Mouse (Mus musculus) mesoderm, embryonic 11.5 days (tissue): ENCODE data around the gene Atp1b1.

Source experiments
- DNase-seq: peaks from one replicate; pipeline ENCODE4 v3.0.0-alpha.2; 2012; ENCODE audit warnings: low read depth, low spot score

Gene Atp1b1

DNA sequence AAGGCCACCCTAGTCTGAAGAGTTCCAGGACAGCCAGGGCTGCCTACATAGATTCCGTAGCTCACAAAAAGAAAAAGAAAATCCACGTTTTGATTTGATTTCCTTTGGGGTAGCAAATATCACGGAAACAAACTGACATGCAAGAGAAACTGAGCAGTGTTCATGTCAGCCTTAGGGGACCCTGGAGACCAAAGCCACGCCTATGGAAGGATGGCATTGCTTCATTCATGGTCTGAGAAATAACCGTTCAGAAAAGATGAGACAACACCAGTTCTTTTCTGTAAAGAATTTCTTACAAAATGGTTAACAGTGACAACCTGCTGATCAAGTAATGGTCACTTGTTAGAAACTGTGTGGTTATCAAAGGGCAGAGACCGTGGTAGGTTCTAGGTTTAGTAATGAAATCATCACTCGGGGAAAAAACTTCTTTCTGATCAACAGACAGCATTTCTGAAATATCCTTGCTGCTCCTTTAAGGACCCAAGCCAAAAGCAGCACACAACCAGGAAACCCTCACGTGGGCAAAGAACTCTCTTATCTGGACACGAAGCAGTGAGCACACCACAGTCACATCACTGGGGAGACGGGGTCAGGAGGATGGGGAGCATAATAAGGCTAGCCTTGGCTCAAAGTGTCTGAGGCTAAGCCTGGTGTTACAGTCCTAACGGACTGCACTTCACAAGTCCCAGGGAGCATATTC is 17.3 kb downstream of the Atp1b1 start:
- DNase-seq = no peak

DNA sequence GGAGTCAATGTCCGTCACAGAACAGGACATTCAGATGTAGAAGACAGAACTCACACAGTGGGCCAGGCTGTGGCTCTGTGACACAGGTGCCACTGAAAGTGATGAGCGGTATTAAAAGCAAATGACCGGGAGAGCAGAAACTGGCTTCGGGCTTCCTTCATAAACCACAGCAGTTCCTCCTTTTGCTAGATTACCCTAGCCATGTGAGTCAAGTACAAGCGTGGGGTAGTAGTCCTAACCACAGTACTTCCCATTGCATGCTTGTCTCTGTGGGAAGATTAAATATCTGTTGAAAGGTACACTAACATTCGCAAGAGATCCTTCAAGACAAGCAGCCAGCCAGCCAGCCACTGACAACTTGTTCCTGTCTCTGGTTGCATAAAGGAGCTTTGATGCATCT is 17.9 kb downstream of the Atp1b1 start:
- DNase-seq = no peak

DNA sequence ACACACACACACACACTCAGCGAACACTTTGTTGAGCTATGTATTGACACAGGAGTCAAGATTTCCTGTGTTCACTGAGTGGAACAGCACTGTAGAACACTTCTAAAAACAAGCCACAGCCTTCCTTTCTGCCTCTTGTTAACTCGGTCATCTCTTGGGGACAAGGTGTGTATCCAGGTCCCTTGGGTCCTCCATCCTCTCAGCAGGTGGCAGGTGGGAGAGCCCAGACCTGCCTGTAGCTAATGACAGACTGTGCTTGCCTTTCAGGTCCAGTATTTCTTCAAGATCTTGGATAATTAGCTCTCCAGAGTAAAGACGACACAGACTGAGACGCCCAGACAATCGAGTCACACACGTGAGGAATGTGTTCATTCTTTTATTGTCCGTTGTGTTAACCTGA is 21.4 kb downstream of the Atp1b1 start:
- no peak for DNase-seq

DNA sequence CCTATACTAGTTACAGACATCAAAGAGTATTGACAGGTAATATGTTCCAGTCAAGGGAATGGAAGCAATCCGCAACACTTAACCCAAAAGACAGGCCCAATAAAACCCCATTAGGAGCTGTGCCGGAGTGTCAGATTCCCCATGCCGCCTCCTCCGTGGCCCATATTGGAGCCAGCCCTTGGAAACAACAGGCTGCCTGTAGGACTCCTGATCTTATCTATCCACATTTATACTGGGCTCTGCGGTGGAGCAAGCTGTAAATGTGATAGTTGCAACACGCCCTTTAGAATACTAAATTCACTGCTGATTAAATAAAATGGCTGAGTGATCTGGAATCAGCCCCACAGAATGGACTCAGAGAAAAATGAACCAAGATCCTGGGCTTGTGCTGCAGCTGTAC is 24.1 kb downstream of the Atp1b1 start:
- DNase-seq = no peak

DNA sequence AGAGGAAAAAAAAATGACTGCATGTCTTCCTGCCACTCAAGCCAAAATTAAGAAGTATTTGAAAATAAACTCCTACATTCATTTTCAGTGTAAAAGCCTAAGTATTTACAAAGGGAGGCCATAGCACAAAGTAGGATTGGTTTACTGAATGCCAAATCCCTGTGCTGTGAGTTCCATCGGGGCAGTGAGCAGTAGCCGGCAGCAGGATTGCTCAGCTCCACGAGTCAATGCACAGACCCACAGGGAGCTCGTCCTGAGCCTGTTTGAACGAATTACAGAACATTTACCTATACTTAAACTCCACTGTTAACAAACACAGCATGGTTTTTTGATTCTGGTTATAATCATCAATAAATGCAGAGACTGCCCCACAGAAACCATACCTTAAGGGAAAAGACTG is 25.5 kb downstream of the Atp1b1 start:
- no peak for DNase-seq

DNA sequence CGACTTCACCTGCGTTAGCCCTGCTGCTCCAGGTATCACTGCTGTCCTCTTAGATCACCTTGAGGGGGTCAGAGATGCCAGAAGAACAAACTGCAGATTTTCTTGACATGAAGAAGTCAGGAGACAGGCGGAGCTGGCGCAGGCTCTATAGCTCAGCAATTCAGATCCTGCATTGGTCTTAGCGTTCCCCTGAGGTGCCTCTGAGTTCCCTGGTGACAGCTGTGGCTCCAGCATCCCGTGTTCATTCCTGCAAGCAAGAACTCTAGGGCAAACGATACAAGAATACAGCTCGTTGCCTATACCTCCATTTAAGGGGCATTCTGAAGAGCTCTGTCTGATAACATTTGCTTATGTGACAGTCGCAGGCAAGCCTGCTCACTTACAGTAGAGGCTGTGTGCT is 29.5 kb downstream of the Atp1b1 start:
- no peak for DNase-seq

DNA sequence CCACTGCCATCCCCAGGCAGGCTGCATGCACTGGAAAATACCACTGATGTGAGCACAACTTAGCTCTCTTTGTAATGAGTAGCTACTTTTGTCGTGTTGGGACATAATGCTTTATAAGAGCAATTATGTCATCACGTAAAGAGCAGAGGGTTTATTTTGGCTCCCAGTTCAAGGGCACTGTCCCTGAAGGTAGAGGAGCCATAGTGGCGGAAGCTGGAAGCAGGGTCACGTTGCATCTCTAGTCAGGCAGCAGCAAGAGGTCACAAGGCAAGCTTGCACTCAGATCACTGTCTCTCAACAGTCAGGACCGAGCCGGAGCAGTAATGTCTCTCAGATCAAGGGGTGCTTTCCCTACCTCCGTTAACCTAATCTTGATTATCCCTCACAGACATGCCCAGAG is 30.4 kb downstream of the Atp1b1 start:
- no peak for DNase-seq

DNA sequence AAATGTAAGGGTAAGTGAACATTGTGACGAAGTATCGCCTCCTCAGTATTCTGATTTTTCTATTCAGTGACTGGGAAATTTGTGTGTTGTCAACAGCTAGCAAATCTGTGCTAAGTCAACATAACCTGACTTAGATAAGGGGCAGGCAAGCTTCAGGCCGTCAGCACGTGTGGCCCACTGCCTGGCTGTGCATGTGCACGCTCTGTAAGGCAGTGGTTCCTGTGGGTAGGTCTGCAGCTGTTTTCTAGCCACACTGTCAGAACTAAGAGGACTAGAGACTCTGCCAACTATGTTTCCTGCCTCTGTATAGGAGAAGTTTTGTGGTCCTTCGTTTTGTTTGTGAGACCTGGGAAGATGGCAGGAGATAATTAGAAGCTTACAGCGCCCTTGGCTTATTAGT is 31.9 kb downstream of the Atp1b1 start:
- DNase-seq = no peak

DNA sequence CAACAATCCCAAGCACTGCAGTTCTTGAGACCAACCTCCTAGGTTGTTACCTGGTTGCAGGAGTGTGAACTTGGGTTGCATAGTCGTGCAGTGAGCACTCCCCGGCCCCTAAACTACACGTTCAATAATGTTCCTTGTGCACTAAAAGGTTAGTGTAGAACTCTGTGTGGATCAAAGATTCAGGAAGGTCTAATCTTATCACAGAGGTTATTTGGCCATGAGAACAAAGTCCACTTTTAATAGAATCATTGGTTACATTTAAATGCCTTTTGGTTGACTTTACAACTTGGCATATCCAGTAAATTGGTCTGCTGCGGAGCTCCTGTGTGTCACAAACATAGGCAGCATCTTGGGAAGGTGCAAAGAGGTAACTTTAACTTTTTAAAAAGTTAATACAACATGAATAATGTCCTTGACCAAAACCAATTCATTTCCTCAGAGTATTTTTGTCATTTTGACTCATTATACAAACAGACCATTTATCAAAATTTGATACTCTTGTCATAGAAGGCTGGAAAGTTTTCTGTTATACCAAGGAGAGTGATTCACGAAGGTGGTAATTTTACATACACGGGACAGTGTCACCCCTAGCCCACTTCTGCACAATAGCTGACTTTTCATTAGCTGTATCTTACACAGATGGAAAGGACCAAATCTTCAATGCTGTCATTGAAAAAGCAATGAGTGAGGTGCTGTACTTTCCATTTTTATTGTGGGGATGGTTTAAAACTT is 37.4 kb downstream of the Atp1b1 start:
- no peak for DNase-seq

DNA sequence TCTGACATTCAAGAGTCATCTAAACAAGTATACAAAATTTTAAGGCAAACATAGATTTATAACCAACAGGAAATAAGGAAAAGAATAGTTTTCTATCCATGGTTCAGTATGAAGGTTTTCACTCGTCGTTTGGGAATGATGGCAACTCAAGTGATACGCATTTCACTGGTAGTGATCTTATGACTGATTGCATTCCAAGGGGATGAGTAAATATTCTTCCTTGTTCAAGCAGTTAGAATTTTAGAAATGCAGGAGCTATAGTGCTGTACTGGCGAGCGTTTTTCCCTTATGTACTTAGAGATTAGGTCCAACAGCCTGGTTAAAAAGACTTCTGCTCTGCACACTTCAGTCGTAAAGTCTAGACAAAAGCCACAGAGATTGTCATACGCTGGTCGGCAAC is 38.8 kb downstream of the Atp1b1 start:
- DNase-seq = no peak

DNA sequence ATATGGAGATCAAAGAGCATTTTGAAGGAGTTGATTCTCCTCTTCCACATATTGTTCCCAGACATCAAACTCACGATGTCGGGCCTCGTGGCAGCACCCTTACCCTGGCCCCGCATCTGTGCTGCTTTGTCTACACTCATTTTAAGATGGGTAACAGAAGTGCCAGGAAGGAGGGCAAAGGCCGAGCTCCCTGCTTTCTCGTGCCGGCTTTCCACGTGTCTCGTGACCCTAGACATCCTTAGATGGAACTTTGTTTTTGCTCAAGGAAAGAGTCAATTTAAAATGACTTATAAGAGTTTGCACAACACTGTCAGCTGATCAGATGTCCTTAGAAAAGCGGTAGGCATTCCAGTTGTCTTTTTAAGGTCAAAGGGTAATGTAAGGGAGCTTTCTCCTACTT is 39.8 kb downstream of the Atp1b1 start:
- no peak for DNase-seq

DNA sequence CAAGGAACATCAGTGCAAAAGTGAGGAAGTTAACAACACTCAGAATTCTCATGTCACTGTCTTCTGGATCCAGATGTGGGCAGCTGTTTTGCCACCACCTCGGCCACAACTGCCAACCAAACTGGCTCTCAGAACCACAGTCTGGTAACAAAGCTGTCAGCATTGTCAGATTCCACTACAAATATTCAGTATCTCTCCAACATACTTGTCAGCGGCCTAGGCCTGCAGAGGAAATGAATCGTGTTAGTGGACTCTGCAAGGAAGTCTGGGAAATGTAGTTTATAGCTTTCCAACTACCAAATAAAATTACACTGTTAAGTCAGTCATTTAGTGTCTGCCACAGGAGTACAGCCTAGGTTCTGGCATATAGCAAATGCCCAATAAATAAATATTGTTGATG is 40.6 kb downstream of the Atp1b1 start:
- no peak for DNase-seq

DNA sequence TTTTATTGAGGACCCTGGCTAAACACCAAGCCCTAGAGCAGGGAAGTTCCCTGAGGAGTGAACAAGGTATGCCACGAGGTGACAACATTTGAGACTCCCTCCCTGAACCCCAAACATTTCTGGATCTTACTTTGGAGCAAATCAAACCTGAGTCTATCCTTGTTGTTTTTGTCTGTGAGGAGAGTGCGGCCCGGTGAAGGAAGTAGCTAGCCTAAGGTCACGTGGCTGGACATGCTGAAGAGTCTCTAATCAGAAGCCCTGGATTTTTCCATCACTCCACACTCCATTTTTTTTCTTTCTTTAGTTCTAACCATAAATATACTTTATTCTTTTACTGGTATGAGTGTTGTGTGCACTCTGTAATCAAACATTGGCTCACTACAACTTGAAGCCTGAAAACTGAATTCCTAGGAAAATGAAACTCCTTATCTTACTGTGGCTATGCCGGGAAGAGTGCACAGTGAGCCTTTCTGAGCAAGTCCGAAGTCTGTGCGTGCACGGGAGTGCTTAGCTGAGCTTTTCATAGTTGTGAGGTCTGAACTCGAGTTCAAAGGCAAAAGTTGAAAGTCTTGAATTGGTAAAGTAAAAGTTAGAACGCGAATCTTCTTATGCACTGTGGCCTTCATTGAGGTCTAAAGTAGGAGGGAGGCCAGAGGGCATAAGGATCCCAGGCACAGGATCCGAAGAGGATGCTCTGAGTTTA is 41.3 kb downstream of the Atp1b1 start:
- no peak for DNase-seq

DNA sequence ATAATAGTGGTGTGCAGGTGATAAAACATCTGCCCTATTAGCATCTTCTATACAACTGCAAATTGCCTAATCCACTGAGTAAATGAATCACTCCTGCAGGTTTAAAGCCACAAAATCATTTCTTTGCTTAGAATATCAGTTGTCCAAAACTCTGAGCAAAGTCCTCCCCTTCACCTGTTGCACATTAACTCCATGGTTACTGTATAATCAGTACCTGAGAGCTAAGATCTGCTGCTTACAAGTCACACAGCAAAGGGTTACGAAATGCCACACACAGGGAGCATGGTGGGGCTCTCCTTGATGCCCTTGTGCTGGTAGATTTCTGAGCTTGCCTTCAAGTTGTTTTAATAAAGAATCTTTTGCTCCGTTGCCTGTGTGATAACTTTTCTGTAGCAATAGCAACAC is 42.8 kb downstream of the Atp1b1 start:
- no peak for DNase-seq

DNA sequence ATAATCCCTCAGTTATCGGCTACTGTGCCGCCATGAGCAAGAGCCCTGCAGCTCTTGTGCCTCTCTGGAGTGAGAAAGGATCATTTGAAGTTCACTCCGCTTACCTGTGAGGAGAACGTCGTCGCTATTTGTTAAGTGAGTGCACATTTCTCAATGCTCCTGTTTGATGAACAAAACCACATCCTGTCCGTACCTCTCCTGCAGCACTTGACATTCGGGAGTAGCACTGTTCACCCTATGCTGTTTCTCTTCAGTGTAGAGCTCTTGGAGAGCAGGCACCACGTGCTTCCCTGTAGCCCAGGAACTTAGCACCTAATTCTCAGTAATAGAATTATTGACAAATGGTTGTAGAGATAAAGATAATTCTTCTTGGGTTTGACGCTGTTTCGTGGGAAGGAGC is 44.5 kb downstream of the Atp1b1 start:
- no peak for DNase-seq

DNA sequence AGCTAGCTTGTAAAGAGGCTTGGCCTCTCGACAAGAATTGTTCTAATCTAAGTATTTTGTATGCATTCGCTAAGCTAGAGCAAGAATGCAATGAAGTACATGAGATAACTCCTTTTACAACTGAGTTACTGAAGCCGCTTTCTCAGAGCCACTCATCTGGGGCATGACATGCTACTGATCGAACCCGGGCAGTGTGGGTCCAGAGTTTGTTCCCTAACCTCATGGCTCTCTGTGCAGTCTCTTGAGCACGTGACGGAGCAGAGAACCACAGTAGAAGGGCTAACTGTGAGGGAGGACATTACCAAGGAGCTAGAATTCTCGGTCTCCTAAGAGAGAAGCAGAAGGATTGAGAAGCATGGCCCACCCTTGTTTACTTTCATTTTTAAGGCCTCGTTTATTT is 45.2 kb downstream of the Atp1b1 start:
- DNase-seq = no peak

DNA sequence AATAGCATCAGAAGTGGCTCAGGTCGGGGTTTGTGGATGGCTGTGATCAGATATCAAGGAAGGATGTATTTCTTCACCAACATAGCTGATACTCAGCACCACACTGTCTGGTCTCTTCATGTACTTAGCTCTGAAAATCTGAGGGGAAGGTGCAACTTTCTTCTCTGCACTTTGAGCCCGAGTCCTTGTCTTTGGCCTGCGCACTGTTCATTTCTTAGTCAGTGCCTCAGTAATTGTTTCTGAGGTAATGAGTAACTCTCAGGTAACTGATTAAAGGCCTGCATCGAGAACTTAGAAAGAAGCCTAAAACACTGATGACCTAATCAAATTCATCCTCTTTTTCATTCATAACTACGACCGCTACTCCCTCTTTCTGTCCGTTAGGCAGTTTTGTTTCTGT is 46.8 kb downstream of the Atp1b1 start:
- DNase-seq = no peak

DNA sequence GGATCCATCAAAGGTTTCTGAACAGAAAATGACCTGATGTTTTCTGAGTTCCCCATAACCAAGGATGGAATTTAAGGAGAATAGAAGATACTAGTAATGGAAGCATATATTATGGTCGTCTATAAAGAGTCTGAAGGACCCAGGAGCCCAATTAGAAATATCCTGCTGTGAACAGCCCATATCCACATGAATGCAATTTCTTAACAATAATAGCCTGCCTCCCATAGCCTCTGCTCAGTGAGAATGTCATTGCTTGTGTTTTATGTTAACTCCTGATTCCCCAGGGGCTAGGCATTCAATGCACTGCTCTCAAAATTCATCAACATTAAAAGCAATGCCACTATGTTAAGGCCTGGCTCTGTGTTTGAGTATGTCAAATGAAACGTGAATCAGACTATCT is 49.5 kb downstream of the Atp1b1 start:
- peak; percentile 23 for DNase-seq

DNA sequence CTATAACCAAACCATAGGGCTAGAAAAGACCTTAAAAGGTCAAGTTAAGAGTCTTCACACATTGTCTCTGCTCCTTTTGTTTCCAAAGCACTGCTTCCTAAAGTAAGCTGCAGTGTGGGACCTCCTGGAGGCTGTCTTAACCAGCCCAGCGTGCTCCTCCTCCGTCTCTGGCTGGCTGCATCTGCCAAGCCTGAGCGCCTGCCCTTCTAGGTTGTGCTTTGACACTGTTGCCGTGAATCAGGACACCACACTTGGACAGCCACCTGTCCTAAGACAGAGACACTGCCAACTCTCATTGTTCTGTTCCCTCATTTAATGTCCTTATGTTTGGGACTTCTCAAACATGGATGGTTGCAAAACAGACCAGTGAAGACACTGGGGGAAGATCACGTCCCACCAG is 51.6 kb downstream of the Atp1b1 start:
- DNase-seq = no peak

DNA sequence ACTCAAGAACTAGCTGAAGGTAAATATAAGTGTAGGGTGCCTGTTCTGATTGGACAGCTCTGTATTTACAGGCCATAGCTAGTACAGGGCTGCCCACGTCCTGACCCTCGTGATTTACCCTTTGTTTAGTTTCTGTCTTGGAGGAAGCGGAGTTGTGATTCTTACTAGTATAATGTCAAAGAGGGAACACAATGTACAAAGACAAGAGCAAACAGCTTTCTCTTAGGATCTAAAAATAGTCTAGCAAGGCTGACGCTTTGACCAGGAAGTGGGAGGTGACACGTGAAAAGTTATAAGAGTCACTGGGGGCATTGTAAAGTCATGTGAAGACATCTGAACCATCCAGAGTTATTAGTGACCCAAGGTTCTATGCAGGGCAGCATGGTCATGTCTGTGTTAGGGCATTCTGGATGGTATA is 52.8 kb downstream of the Atp1b1 start:
- DNase-seq = no peak

DNA sequence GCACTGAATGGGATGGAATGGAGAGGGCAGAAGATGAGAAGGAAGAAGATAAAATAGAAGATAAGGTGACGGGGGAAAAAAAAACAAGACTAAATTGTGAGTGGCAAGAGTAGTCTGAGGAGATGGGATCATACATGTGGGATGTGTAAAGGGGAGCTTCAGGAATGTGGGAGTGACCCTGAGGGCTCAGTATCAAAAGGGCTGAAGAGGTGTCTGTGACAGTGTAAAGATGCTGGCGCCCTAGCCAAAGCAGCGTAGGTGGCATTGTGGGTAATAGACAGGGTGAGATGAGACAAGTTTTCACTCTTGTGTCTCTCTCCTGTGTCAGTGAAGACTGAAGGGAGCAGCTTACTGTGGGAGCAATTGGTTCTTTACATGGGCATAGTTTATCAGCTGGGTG is 58.6 kb downstream of the Atp1b1 start:
- DNase-seq = no peak

DNA sequence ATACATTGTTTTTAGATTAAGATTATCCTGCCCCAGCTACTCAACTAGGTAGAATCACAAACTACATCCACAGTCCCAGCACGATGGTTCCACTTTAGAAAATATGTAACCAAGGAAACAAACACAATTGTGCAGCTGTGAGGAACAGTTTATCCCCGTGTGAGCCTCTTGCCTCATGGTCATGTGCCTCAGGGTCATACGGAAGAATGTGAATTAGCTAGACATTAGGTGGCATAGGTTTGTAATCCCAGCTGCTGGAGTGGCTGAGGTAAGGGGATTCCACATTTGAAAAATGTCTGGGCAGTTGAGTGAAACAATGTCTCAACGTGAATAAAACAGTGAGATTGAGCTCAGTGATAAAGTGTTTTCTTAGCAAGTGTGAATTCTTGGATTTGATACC is 60.5 kb downstream of the Atp1b1 start:
- no peak for DNase-seq
